Mouse (Mus musculus) 3134 (cell line): ENCODE measurements around the gene Tshz2.

Experiments used
- DNase-seq: peaks from one replicate; pipeline ENCODE4 v3.0.0-alpha.2; 2011; ENCODE audit warnings: low spot score; ENCODE audit not compliant: insufficient read length; ENCODE audit errors: extremely low read depth

Gene Tshz2

DNA sequence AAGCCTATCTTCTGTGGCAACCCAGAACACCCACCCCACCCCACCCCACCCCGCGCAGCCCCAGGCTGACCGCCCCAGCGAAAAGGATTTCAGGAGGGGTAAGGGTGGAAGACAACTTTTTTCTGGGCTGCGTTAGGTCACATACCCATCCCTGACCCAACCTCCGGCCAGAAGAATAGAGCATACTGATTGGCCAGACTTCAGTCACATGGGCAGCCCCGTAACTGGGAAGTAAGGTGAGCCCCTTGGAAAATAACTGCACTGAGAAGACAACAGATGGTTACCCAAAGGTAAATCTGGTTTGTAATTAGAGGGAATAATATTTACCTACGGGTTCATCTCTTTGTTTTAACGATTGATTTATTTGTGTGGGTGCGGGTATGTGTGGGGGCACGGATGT lies 402.0 kb downstream of the Tshz2 start:
- DNase-seq, result no peak

DNA sequence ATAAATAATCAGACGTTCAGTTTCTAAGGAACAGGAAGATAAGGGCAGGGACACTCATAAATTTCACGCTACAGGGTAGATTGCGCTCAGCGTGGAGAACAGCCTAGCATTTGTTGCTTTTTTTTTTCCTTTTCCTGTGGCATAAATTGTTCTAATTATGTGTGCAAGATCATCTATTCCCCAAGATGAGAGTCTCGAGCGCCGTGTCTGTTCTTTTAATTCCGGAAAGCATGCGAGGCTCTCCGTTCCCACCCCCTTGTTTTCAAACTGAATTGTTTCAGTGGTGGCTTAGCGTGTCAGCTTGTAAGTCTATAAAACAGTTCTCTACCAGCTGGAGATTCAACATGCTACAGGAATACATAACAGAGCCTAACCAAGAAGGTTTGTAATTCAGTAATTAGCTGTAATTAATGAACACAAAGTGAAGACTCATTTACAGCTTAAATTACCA lies 404.0 kb downstream of the Tshz2 start:
- no peak for DNase-seq

GRCm38 (mm10) chr2:170037346-170037745 lies 404.5 kb downstream of the Tshz2 start:
- DNase-seq, result no peak

- no peak for DNase-seq
Measured at GRCm38 (mm10) chr2:170039772-170040171, 407.0 kb downstream of the Tshz2 start.

GRCm38 (mm10) chr2:170041101-170041500 lies 408.3 kb downstream of the Tshz2 start:
- DNase-seq, result no peak

- peak; percentile 74 for DNase-seq
Measured at GRCm38 (mm10) chr2:170042471-170043213, 409.8 kb downstream of the Tshz2 start.

GRCm38 (mm10) chr2:170043290-170043689 lies 410.5 kb downstream of the Tshz2 start:
- DNase-seq, result no peak

DNA sequence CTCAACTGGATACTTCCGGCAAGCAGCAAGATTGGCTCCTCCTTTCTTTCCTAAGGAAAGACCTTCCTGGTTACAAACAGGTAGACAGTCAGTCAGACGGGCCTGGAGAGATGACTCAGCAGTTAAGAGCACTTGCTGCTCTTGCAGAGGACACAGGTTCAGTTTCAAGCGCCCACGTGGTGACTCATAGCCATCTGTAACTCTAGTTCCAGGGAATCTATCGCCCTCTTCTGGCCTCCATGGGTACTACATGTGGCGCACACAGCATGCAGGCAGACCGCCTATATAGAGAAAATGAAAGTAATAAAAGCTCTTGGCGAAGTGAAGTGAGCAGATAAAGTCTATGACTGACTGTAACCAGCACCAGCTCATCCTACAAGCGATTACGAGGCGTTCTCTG lies 413.1 kb downstream of the Tshz2 start:
- DNase-seq, result no peak

GRCm38 (mm10) chr2:170046371-170047145 lies 413.7 kb downstream of the Tshz2 start:
- no peak for DNase-seq

DNA sequence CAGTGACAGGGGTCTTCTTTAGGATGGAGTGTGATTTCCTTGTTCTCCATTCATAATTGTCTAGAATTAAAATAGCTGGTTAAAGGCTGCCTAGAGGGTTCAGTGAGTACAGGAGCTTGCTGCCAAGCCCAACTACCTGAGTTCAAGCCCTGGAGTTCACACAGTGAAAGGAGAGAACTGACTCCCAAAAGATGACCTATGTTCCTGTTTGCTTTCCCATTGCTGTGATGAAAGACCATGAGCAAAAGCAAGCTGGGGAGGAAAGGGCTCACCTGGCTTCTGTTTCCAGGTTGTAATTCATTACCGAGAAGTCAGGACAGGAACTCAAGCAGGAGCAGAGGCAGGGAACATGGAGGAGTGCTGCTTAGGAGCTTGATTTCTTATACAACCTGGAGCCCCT lies 416.0 kb downstream of the Tshz2 start:
- no peak for DNase-seq

DNA sequence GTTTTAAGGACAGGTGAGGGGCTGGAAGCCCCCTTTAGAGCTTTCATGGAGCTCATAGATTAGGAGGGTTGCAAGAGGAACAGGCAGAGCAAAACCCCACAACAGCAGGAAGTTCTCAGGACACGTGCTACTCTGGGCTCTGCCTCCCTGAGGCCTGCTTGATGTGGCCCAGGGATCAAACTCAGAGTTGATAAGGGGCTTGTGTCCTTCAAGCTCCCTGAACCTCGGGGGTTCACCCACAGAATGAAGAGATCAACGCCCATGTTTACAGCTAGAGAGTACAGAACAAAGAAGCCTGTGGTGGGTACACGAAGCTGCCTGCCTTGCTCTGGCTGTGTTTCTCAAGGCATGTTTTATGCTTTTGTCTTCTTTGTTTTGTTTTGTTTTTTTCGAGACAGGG lies 417.8 kb downstream of the Tshz2 start:
- DNase-seq, result no peak

GRCm38 (mm10) chr2:170051441-170051840 lies 418.6 kb downstream of the Tshz2 start:
- no peak for DNase-seq

- DNase-seq, result no peak
Measured at GRCm38 (mm10) chr2:170054943-170055342, 422.1 kb downstream of the Tshz2 start.

DNA sequence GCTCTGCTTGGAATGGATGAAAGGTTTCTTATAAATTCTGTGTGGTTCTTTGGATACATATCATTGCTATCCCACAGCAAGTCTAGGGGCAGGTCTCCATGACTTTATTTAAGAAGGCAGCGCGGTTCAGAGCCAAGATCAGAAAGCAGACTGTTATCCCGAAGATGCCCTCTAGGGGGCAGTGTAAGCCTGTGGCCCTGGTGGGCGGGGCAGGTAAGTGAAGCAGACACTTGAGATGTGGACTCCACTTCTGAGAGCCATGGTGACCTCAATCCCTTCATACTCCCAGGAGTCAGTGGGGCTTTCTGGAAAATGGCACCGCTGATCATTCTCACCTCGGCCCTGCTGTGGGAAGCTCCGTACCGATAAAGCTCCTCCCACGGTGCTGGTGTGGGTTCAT lies 422.6 kb downstream of the Tshz2 start:
- DNase-seq, result peak; percentile 29

DNA sequence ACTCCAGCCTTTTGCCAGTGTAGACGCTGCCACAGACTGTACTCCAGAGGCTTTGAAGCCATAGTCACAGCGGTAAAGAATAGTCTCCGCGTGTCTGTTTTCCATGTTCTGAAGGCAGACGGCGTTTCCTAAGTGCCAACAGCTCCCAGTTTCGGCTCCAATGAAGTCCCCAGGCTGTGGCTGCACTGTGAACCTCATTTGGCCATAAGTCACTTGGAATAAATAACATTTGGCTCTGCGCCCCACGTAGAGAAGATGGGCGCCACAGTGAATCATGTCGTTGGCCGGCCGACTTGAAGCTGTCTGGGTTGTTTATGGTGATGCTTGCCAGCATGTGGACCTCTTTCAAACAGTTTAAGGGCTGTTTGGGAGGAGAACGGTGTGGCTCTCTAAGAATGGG lies 426.0 kb downstream of the Tshz2 start:
- DNase-seq, result no peak

DNA sequence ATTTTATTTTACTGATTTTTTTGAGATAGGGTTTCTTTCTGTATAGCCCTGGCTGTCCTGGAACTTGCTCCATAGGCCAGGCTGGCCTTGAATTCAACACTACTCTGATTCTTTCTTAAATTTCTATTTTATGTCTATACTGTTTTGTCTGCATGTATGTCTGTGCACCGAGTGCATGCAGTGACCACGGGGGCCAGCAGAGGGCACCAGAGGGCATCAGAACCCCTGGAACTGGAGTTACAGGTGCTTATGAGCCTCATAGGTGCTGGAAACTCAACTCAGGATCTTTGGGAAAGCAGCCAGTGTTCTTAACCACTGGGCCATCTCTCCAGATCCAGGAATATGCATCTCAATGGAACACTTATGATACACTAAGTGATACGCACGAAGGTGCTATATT lies 427.3 kb downstream of the Tshz2 start:
- no peak for DNase-seq

DNA sequence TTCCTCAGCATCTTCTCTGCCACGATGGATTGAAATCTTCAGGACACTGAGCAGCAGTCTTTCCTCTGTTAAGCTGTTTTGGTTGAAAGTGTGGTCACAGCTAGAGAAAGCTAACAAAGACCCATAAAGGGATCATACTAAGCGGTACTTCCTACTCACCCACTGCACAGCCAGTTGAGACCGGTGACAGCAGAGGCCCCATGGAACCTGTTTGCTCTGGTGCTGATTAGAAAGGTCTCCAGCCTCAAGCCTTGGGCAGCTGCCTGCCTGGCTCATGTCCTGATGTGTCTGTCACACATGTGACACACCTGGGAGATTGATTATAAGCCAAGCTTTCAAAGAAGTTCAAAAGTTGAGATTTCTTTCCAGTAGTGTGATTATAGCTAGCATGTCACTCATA lies 429.6 kb downstream of the Tshz2 start:
- no peak for DNase-seq

GRCm38 (mm10) chr2:170069976-170070375 lies 437.2 kb downstream of the Tshz2 start:
- no peak for DNase-seq

DNA sequence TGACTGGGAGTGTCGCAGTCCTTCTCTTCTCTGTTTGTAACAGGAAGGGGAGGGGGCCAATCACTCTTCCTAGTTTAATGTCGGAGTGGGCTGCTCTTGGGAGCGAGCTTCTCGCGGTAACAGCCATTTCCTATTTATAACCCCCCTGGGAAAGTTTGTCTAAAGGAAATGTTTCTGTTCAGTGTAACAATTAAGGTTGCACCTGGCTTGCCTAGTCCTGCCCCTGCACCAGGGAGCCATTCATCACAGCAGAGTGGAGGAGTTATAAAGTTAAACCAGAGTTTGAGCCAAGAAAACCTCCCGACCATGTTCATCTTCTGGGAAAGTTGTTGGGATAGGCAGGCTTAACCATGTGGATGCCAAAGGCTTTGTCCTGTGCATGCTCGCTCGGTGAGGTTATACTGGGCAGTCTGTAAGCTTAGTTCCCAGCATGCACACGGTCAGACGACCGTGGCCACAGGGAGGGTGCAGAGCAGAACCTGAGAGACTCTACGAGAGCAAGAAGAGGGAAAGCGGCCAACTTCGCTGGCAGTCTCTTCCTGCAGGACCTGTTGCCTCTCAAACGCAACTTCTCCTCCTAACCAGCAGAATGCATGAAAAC lies 437.9 kb downstream of the Tshz2 start:
- no peak for DNase-seq

- DNase-seq, result no peak
Measured at GRCm38 (mm10) chr2:170076941-170077490, 444.2 kb downstream of the Tshz2 start.

GRCm38 (mm10) chr2:170078041-170078440 lies 445.2 kb downstream of the Tshz2 start:
- DNase-seq, result no peak
